Mouse (Mus musculus): ENCODE data around the gene Ank. TPM values are rescaled to one million over a fixed set of nuclear protein-coding genes. Genes with fewer than 3 reads are reported as not detected.

Gene Ank
- total RNA-seq, 2 experiments from 2014 or later, result 92.7 to 101 TPM

DNA sequence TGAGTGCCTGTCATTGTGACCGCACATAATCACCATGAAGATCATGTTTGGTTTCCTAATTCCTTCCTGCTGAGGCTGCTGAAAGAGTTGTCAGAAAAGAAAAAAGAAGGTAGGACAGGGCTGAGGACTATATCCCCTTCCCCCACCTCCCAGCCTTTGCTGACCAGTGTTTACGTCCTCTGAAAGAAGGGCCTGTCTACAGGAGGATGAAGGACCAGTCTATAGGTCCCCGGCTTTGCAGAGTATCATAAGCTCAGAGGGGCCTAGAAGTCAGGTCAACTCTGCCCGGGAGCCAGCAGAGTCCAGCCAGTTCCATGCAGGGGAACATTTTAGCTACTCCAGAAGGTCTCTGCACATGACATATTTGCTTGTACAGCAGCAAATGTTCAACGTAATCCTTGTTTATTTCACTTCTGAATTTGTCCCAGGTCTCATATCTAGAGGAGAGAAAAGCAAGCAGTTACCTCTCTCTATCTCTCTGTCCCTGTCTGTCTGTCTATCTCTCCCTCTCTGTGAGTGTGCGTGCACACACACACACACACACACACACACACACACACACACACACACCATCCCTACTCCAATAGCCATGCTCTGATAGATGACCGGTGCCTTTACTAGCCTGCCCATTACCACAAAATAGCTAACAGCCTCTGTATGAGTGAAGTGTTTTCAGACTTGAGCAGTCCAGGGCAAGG lies 31.0 kb downstream of the Ank start:
- no peak for DNase-seq

GRCm38 (mm10) chr15:27498078-27498477 lies 31.6 kb downstream of the Ank start:
- no peak for DNase-seq

GRCm38 (mm10) chr15:27500390-27500789 lies 33.9 kb downstream of the Ank start:
- no peak for DNase-seq

- DNase-seq, result no peak
These were observed 35.9 kb downstream of the Ank start for GRCm38 (mm10) chr15:27502338-27502737.

DNA sequence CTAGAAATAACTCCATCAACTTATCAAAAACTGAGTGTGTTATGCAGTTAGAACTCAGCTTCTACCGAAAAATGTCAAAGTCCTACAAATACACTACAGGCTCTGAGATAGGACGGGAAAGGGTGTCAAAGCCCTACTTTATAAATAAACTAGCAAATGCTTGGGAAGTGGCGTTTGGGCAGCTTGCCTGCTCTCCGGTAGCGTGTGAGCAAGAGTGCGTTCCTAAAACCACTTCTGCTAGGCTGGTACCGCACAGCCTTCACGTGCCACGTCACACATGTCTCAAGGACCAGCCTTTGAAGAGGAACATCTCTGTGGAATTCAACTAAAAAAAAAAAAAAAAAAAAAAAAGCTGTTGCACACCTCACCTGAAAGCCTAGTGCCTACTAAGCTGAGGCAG lies 36.7 kb downstream of the Ank start:
- DNase-seq, result no peak

GRCm38 (mm10) chr15:27503801-27504730 lies 37.6 kb downstream of the Ank start:
- no peak for DNase-seq

DNA sequence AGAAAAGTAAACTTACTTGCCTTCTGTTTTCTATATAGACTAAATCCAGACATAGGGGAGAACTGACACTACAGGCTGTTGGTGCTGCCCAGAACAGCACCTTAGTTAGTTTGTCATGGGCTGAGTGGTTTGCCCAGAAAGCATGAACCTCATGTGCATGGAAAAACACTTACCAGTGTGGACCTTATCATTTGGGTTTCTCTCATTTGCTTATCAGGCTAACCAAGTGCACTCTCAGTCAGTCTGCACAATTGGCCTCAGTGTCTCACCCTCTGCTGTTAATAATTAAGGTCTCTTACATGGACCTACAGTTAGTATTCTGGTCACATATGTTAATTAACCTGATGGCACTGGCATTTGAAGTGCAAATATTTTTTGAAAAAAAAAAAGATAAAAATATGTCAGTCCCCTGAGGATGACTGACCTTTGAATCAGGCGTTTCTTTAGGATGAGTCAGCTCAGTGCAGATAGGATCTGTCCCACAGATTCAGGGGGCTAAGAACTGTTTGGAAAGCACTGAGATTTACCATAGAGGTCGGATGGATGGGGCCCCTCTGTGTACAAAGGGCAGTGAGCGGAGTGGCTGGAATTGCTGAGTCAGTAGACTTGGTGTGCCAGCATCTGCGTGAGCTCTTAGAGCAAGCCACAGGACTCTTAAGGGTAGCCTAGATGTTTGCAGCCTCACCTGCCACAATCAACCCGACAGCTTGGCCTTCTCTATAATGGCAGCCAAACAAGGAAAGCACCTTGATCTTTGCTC lies 39.8 kb downstream of the Ank start:
- no peak for DNase-seq

- DNase-seq, result no peak
These were observed 40.6 kb downstream of the Ank start for GRCm38 (mm10) chr15:27506893-27507596.

GRCm38 (mm10) chr15:27508169-27508568 lies 41.7 kb downstream of the Ank start:
- DNase-seq, result no peak

DNA sequence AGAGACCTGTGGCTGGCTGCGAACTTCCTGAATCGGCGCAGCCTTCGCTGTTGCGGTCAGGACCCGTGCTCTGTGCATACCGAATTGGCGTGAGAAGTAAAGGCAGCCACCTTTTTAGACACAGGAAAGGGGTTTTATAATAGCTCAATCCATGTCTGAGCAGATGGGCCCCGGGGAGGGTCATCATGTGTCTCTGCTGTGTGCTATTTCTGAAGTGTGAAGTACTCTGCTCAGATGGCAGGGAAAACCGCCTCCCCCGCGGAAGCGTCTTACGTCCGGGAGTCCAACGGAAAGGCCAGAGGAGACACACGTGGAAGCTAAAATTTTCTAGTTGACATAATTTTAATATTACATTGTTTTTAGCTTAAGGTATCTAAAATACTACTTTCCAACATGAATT lies 42.5 kb downstream of the Ank start:
- peak; percentile 47 for DNase-seq

GRCm38 (mm10) chr15:27516927-27517326 lies 50.5 kb downstream of the Ank start:
- DNase-seq, result no peak

GRCm38 (mm10) chr15:27518026-27518425 lies 51.5 kb downstream of the Ank start:
- no peak for DNase-seq

GRCm38 (mm10) chr15:27519857-27520256 lies 53.4 kb downstream of the Ank start:
- DNase-seq, result no peak

GRCm38 (mm10) chr15:27525233-27526005 lies 58.9 kb downstream of the Ank start:
- no peak for DNase-seq

DNA sequence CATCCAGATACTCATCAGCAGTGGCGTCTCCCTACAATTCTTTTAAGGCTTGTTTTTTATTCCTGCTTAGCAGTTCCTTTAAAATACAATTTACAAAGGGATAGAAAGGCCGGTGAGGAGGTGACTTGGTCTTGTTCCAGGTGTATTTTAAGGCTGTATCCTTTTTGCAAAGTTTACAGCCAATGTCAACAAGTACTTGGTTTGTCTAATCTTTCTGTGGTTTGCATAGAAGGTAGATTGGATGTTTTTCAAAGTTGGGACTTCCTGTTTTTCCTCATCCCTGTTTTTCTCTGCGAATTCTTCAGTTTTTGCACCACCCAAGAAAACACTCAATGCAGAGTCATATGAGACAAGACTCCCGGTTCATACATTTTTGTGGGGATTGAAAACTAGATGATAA lies 62.4 kb downstream of the Ank start:
- no peak for DNase-seq

- no peak for DNase-seq
These were observed 63.5 kb downstream of the Ank start for GRCm38 (mm10) chr15:27530023-27530422.

DNA sequence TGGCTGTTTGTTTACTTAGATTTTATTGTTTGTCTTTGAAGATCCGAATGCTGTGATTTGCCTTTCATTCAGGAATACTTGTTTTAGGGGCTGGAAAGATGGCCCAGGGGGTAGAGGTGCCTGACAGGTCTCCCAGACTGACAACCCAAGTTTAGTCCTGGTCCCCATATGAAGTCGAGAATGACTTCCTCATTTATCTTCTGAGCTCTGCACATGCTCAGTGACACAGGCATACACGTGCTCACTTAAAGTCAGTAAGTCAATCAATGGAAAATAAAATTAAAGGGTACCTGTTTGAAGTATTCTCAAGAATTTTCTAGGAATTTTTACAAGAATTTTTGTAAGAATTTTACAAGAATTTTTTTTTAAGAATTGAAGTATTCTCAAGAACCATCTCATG lies 66.6 kb downstream of the Ank start:
- DNase-seq, result no peak

DNA sequence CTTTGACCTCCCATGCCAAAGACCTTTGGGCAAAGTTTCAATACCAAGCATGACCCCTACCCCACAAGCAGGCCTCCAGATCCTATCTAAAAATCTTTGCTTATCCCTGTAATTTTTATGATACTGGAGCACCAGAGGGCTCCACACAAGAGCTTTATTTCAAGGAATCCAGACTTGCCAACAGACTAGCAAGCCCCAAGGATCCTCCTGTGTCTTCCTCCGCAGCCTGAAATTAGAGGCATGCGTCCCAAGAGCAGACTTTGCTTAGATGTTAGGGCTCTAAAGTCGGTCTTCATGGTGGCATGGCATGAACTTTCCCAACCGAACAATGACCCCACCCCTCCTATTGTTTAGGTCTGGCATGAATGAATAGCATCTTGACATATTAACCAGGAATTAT lies 69.2 kb downstream of the Ank start:
- DNase-seq, result no peak

DNA sequence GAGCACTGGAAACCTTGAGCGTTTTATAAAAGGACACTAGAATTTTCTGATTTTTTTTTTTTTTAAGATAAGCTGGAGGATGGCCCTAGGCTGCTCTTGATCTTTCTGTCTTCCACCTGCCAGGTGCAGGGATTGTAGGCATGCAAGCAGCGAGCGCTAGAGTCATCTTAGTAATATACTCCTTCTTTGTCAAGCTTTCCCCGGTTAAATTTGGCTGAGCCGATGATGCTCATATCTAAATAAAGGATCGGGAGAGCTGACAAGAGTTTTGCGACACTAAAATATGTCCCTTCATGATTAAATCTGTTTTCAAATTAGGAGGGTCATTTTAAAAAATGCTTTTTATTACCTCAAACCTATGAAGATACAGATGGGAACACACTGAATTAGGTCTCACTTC lies 69.7 kb downstream of the Ank start:
- DNase-seq, result no peak

- DNase-seq, result no peak
These were observed 70.3 kb downstream of the Ank start for GRCm38 (mm10) chr15:27536771-27537170.

GRCm38 (mm10) chr15:27537519-27538223 lies 71.2 kb downstream of the Ank start:
- peak; percentile 72 for DNase-seq

All from gastrocnemius, postnatal 25 days (tissue).